Comparison of ENCODE assay signal across 30 mouse cellular contexts in the genomic region with DNA sequence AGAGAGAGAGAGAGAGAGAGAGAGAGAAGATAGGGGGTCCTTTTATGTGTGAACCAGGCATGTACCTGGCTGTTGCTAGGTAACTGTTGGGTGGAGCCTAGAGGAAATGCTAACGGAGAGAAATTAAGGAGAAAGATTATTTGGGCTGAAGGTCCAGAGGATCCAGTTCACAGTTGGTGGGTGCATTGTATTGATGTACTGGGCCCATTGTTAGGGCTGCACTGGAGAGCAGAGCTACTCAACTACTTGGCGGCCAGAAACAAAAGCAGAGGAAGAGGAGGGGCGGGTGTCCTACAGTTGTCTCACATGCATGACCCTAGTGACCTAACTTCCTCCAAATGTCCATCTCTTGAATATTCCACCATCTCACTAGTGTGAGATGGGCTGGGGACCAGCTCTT.
DNase-seq lines count a peak whose midpoint lies in the region; ATAC-seq and TF ChIP-seq lines count a peak whose summit lies in the region.
"Had no signal": no experiment of that assay in that cellular context is flagged by ENCODE, and none has a peak within 500 bp of the region (broad histone marks: within the 10 kb centered on the region; RNA-seq: fewer than 3 reads in every experiment).

No protein-coding gene starts in this region.

- peak; percentile 12 for DNase-seq in heart, adult 11 months
- no peak for DNase-seq in neural tube, embryonic 10.5 days (ENCODE audit: extremely low spot score, low spot score)
- peak; percentile 71 for DNase-seq in R1 (ENCODE audit: low read depth, low spot score)
- no peak for DNase-seq in embryo, embryonic 10.5 days (ENCODE audit: low spot score)
- DNase-seq in layer of hippocampus, adult 9-11 months: no peak
- DNase-seq: adrenal gland, adult 8-10 months; adrenal gland, postnatal 14 days; adrenal gland, postnatal 36 days; B cell, adult 2 months; cerebellum, adult 11-12 months; cerebellum, adult 2 months; cerebellum, adult 9-10 months; cerebellum, postnatal 10 days; cerebellum, postnatal 25 days; embryo, embryonic 11 days had no signal

- H3K9ac ChIP-seq in heart, embryonic 11.5 days (ENCODE audit: low read depth, low read length): no peak overlapping the region
- H3K9ac ChIP-seq in neural tube, embryonic 15.5 days (replicated peaks): no peak overlapping the region
- H3K9ac ChIP-seq in ES-Bruce4 (ENCODE audit: low read depth, poor library complexity, severe bottlenecking): no peak overlapping the region
- H3K9ac ChIP-seq: embryonic facial prominence, embryonic 13.5 days; embryonic facial prominence, embryonic 15.5 days; forebrain, embryonic 12.5 days had no signal

- WGBS in heart, embryonic 11.5 days (ENCODE audit: insufficient replicate concordance): 49% methylated on average over 3 of the region's 3 CpGs
- WGBS in neural tube, embryonic 15.5 days: 32% methylated on average over 3 of the region's 3 CpGs

- no peak for TF ChIP-seq CTCF in ES-Bruce4 (IDR thresholded peaks at IDR 0.05; ENCODE audit: low read depth, low read length)

- no peaks in the 10 kb centered on the region for H3K36me3 ChIP-seq in heart, embryonic 11.5 days (ENCODE audit: control insufficient read depth, insufficient read depth, low read length)
- no peaks in the 10 kb centered on the region for H3K36me3 ChIP-seq in neural tube, embryonic 15.5 days
- no peaks in the 10 kb centered on the region for H3K36me3 ChIP-seq in ES-Bruce4 (ENCODE audit: control insufficient read depth, insufficient read depth, low read length, poor library complexity, severe bottlenecking)
- H3K36me3 ChIP-seq: embryonic facial prominence, embryonic 13.5 days; embryonic facial prominence, embryonic 15.5 days; forebrain, embryonic 10.5 days; forebrain, embryonic 12.5 days; G1E had no signal

- no peaks in the 10 kb centered on the region for H3K4me1 ChIP-seq in heart, embryonic 11.5 days (ENCODE audit: control insufficient read depth, insufficient read depth, low read length)
- H3K4me1 ChIP-seq in neural tube, embryonic 15.5 days: peaks cover 9% of the 10 kb centered on the region; the same call in 1 of the 2 replicates
- H3K4me1 ChIP-seq in ES-Bruce4 (ENCODE audit: control insufficient read depth, insufficient read depth, low read length): no peaks in the 10 kb centered on the region
- H3K4me1 ChIP-seq: embryonic facial prominence, embryonic 15.5 days had no signal

- H3K4me3 ChIP-seq in heart, embryonic 11.5 days (ENCODE audit: low read depth, low read length): no peak overlapping the region
- no peak overlapping the region for H3K4me3 ChIP-seq in neural tube, embryonic 15.5 days (replicated peaks)
- no peak overlapping the region for H3K4me3 ChIP-seq in ES-Bruce4 (ENCODE audit: low read depth, low read length)
- H3K4me3 ChIP-seq: embryonic facial prominence, embryonic 13.5 days; embryonic facial prominence, embryonic 15.5 days; erythroblast, embryonic 14.5 days; forebrain, embryonic 10.5 days; forebrain, embryonic 12.5 days had no signal

- TF ChIP-seq EP300 in ES-Bruce4 (IDR thresholded peaks at IDR 0.05; ENCODE audit: insufficient read depth, low read depth, low read length): 0 out of 2 replicates have a peak, but pooled peaks have one; percentile 40

- no peak for TF ChIP-seq POLR2A in ES-Bruce4 (IDR thresholded peaks at IDR 0.05; ENCODE audit: insufficient read depth, low read length)

- no peak overlapping the region for H3K27ac ChIP-seq in heart, embryonic 11.5 days (ENCODE audit: low read depth, low read length)
- no peak overlapping the region for H3K27ac ChIP-seq in neural tube, embryonic 15.5 days (replicated peaks)
- no peak overlapping the region for H3K27ac ChIP-seq in ES-Bruce4 (ENCODE audit: insufficient read depth, low read length)
- H3K27ac ChIP-seq: embryonic facial prominence, embryonic 13.5 days; embryonic facial prominence, embryonic 15.5 days; forebrain, embryonic 10.5 days; forebrain, embryonic 12.5 days had no signal

- no peak for ATAC-seq in heart, embryonic 11.5 days (replicated peaks; ENCODE audit: insufficient number of reproducible peaks, low FRiP score, low TSS enrichment)
- 0 out of 2 replicates have a peak, but pooled peaks have one; percentile 35 for ATAC-seq in neural tube, embryonic 15.5 days (ENCODE audit: low FRiP score)
- ATAC-seq: activated CD4-positive, CD25-positive, alpha-beta regulatory T cell, adult 4 months; CD4-positive, CD25-positive, alpha-beta regulatory T cell, adult 4 months; forebrain, embryonic 14.5 days; forebrain, embryonic 16.5 days; Patski had no signal

- H3K9me3 ChIP-seq in heart, embryonic 11.5 days (replicated peaks; ENCODE audit: control insufficient read depth, low read length): no peaks in the 10 kb centered on the region
- H3K9me3 ChIP-seq in neural tube, embryonic 15.5 days (replicated peaks): no peaks in the 10 kb centered on the region
- H3K9me3 ChIP-seq in ES-Bruce4 (replicated peaks; ENCODE audit: control insufficient read depth, insufficient read depth, low read length, poor library complexity, severe bottlenecking): no peaks in the 10 kb centered on the region
- H3K9me3 ChIP-seq: embryonic facial prominence, embryonic 13.5 days; embryonic facial prominence, embryonic 15.5 days; forebrain, embryonic 10.5 days; forebrain, embryonic 12.5 days had no signal

- no peaks in the 10 kb centered on the region for H3K27me3 ChIP-seq in heart, embryonic 11.5 days (ENCODE audit: control insufficient read depth, insufficient read depth, low read length)
- no peaks in the 10 kb centered on the region for H3K27me3 ChIP-seq in neural tube, embryonic 15.5 days (replicated peaks)
- no peaks in the 10 kb centered on the region for H3K27me3 ChIP-seq in ES-Bruce4 (ENCODE audit: control insufficient read depth, insufficient read depth, low read length, poor library complexity, severe bottlenecking)
- H3K27me3 ChIP-seq: CH12.LX; embryonic facial prominence, embryonic 13.5 days; embryonic facial prominence, embryonic 15.5 days; forebrain, embryonic 12.5 days; Patski had no signal

- no peak overlapping the region for H3K4me2 ChIP-seq in heart, embryonic 11.5 days
- no peak overlapping the region for H3K4me2 ChIP-seq in neural tube, embryonic 15.5 days
- H3K4me2 ChIP-seq: embryonic facial prominence, embryonic 13.5 days; embryonic facial prominence, embryonic 15.5 days; forebrain, embryonic 12.5 days had no signal

Comparison
In these comparisons a context has a peak if more than half of its experiments do, and no peak if none do; other contexts are left out.
1. DNase-seq: peak in heart, adult 11 months (single experiment) and R1 (single experiment); none in neural tube, embryonic 10.5 days (single experiment), embryo, embryonic 10.5 days (single experiment) and layer of hippocampus, adult 9-11 months (single experiment).